Mouse (Mus musculus) CH12F3 (cell line): Measurements from ENCODE around the gene Clp1.

Experiments used
- in situ Hi-C: fragments of 300-500 bp; cut with MboI; formaldehyde crosslinking; loops from 2 replicates; pipeline ENCODE4 v1.14.3; 2020; ENCODE audit warnings: low sequenced_read_pairs

Gene Clp1

DNA sequence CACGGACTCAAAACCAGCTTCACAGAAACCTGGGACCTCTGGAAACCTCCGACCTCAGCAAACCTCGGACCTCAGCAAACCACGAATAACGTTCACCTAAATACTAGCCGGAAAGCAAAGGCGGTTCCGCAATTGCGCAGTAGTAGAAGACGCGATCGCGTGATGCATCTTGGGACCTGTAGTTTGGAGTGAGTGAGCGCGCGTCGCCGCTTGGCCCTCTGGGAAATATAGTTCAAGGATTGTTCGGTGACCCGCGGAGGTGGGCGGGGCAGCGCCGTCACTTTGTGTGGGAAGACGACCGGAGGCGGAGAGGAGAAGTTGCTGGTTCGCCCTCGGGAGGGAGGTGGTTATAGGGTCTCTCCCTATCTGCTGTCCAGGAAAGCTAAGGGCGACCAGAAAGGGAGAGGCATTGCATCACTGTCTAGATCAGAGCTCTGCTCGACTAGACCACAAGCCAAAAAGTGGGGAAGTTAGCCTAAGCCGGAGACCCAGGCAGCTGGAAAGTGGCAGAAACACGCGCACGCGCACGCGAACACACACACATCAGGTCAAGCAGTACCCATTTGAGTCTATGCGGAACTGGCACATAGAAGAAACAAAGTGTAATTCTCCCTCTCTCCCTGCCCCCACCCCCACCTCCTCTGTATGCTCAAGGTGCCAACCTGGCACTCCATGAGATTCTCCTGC, at the start of gene Clp1:
Clp1 (minus strand) TSS at position 179 of the 687 bp plus-strand sequence.
- in situ Hi-C loops, result no loop called here

DNA sequence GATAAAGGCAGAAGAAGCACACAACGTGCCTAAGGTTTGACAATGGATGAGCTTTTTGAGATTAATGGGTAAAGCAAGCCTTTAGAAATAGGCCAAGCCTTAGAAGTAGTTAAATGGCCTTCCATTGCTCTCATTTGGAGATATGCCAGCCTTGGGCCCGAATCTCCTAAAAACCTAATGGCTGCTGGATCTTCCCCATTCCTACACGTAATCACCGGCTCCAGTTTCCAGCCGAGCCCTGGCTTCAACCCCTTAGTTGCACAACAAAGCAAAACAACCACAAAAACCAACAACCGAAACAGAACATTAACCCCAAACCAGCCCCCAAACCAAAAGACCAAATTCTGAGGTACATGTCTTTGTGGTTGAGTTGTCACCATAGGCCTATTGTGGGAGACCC, 48.5 kb upstream of the Clp1 start:
- in situ Hi-C loops, result no loop called here

DNA sequence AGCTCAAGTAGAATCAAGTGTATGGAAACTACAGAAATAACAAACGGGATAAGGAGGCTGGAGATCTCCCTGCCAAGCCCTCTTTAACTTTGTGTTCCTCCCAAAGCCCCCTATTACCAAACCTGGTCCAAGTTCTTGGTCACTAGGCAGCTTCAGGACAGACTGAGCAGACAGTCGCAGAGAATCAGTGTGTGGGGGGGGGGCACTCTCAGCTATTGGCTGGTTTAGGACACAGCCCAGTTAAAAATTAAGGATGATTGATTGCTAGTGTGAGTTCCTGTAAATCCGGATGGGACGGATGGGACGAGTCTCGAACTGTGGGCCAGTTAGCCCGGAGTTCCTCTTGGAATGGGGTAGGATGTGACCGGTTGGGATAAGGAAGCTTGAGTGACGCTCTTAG, 48.1 kb upstream of the Clp1 start, which contains the start of gene Serping1:
Serping1 (minus strand) TSS at position 204 of the 400 bp plus-strand sequence.
- in situ Hi-C loops, result no loop called here

DNA sequence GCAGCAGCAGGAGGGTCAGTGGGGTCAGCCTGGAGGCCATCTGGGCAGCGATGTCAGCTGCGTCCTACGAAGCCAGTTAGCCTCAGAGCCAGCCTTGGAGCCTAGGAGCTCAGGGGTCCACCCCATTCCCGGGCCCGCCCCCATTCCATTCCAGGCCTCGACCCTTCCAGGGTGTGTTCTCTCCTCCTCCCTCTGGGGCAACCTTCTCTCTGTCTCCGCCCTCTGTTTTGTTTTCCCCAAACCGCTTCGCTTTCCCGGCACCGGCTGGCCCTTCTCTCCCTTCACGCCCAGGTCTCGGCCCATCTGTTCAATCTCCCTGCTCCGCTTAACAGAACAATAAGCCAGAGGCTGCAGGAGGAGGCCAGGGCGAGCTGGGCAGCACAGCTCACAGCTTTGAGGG, 47.6 kb upstream of the Clp1 start:
- in situ Hi-C loops, result no loop called here

DNA sequence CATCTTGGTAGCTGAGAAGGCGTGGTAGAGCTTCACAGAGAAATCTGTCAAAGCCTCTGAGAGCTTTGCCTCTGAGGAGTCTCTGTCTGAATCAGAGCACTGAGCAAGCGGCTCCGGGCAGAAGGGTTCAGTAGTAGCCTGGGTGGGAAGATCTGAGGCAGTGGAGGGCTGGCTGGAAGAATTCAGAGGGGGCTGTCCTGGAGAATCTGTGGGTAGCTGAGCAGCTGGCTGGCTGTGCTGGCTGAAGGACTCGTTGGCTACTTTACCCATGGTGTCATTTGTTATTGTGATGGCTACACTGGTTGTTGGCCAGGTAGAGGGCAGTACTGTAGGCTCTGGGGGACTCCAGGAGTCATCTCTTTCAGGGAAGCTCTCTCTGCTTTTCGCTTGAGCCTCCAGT, 46.0 kb upstream of the Clp1 start:
- in situ Hi-C loops, result no loop called here

DNA sequence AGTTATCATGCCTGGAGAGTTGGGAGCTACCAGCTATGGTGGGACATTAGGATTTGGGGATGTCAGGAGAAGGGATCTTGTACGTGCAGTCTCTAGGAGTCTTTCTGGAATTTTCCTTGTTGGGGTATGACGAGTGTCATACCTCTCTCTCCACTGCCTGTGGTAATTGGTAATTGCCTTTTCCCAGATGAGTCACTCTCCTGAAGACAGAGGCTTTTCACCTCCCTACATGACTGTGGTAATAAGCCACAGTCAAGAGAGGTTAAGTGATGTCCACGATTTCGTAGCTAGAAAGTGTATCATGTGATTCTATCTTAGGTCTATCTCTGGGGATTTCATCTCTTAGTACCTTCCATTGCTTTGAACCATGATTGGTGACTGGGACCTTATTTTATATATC, 45.3 kb upstream of the Clp1 start:
- in situ Hi-C loops, result no loop called here

DNA sequence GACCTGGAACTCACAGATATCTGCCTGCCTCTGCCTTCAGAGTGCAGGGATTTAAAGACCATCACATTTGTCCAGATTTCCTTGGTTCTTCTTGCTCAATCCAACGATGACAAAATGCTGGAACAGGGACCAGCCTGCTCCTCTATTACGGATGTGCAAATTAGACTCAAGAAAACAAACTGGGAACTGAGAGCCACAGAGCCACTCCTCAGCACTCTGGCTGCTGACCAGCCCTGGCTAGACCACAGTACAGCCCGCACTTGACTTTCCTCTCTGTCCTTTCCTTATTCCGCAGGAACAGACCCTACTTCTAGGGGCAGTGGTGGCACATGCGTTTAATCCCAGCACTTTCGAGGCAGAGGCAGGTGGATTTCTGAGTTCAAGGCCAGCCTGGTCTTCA, 43.4 kb upstream of the Clp1 start:
- in situ Hi-C loops, result no loop called here

DNA sequence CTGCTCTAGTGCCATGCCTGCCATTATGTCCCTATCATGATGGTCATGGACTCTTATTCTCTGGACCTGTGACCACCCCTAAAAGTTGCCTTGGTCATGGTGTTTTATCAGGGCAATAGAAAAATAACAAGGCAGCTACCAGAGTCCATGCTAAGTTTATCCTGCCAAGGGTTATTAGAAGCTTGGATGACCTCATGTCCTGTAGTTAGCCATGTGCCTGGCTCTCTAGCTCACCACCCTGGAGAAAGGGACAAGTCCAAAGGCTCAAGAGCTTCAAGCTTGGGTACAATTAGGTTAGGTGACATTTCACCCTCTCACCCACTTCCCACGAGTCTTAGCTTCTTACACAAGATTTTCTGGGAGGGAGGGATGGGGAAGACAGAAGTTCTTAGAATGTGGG, 35.7 kb upstream of the Clp1 start:
- in situ Hi-C loops, result no loop called here

DNA sequence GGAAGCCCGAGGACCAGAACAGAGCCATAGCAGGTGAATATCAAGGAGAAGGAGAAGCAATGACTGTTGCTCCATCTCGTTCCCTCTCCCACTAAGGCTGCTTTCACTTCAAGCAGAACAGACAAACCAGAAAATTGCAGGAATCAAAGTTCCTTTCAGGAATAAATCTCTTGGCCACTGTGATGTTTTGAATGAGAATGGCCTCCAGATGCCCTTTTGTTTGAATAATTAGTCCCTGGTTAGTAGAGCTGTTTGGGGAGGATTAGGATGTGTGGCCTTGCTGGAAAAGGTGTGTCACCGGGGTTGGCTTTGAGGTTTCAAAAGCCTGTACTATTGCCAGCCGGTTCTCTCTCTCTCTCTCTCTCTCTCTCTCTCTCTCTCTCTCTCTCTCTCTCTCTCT, 35.1 kb upstream of the Clp1 start:
- in situ Hi-C loops, result no loop called here

DNA sequence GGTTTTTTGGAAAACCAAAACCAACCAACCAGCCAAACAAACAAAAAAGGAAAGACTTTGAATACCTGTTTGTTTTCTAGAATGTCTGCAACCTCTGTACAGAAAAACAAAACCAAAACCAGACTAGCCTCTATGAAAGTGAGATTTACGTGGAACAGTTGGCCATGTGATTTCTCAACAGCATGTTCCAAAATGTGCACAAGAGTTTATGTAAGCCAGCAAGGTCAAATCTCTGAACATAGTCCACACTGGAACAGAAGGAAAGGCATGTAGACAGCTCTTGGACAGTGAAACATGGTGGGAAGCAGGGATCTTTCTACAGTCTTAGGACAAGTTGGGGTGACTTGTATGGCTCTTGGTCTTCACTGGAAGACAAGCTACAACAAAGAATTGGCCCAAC, 34.7 kb upstream of the Clp1 start:
- in situ Hi-C loops, result no loop called here

DNA sequence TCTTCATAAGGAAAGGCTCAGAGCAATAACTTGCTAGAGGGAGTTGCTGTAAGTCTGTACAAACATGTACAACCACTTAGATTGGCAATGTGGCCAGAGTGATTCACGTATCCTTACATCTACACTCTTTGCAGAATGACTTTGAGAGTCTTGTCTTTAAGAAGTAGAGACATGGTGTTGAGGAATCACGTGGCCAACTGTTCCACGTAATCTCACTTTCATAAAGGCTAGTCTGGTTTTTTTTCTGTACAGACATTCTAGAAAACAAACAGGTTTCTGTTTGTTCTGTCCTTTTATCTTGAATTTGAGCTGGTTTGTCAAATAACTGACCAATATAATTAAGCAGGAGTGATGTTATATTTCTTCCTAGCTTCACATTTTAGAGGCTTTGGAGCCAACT, 34.2 kb upstream of the Clp1 start:
- in situ Hi-C loops, result no loop called here

DNA sequence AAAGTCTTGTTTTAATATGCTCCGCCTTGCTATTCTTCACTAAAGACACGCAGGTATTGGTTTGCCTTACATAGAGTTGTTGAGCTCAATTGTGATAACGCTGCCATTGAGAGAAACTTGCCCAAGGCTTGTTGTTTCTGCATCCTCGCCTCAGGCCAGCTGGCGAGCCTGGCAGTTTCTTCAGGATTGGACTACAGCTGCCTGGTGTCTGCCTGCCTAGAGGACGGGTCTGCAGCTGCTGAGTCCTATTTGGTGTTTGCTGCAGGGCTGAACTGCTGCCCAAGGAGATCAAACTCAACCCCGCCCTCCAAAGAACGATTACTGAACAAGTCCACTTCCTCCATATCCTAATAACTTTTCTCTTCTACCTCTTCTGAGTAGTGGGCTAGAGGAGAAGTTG, 33.6 kb upstream of the Clp1 start:
- in situ Hi-C loops, result no loop called here

DNA sequence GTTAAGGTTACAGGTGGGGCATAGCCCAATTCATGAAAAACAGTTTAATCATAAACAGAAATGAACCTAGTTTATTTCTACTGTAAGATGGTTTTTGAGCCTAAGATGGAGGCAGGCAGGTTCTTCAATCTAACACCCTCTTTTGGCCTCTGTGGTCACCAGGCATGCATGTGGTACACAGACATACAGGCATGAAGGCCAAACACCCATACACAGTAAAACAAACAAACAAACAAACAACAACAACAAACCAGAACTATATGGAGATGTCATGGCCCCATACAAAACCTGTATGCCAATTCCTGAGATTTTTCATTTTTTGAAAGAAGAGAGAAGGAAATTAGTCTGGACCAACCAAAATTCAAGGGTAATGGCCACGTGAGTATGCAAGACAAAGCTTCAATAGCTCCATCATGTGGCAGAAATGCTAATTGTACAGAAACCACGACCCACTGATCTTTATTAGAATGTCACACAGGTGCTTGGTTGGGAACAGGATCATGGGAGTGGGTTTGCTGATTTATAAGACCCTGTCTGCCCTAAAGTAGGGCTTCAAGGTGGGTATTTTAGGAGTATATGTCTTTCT, 31.5 kb upstream of the Clp1 start:
- in situ Hi-C loops, result no loop called here

DNA sequence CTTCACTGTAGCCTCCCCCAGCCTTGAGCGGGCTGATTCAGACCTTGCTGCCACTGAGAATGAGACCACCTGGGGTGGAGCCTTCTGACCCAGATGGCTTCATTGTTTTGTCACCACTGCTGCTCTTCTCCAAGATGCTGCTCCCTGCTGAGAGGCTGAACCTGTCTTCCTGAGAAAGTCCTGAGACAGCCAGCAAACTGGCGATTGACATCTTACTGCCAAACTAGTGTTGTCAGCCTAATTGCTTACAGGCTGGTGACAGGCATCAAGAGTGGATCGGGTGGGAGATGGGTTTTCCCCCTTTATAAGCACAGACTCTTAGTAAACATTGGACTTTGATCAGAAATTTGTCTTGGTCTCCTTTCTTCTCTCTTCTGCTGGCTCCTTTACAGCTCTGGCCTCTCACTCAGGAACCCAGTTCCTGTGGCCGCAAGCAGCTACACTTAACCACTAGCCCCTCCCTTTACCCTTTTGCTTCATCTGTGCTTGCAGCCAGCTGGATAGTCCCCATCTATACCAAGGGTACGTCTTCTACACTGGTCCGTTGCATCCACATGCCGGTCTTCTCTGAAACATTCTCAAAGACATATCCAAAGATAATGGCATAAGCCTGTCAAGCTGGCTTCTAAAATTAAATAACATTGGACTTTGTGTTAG, 30.0 kb upstream of the Clp1 start:
- in situ Hi-C loops, result no loop called here

DNA sequence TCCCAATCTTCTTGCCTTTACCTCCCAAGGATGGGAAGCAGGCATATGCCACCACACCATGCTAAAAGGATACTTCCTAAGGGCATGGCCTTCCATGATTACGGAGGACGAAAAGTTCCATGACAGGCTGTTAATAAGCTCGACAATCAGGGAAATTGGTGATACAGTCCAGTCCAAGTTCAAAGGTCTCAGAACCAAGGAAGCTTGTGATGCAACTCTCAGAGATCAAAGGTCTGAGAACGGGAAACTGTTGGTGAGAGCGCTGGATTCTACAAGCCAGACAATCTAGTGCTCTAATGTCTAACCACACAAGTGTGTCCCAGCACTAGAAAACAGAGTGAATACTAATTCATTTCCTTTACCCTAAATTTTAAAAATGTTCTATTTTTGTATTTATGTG, 29.1 kb upstream of the Clp1 start:
- in situ Hi-C loops, result no loop called here

DNA sequence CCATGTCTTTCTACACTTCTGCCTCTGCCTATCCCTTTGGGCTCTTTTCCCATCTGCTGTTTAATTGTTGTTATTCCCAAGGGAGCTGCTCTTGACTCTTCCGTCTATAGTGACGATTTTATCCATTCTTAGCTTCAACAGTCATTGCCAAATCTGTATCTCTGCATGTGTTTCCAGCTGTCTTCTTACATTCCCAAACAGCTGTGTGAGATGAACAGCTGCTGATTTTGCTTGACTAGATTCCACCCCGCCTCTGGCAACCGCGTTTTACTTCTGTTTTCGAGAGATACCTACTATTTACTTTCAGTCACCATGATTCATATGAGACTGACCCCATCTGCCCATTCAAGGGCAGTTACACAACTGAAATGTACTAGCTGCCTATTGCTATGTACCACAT, 23.0 kb upstream of the Clp1 start:
- in situ Hi-C loops, result no loop called here

DNA sequence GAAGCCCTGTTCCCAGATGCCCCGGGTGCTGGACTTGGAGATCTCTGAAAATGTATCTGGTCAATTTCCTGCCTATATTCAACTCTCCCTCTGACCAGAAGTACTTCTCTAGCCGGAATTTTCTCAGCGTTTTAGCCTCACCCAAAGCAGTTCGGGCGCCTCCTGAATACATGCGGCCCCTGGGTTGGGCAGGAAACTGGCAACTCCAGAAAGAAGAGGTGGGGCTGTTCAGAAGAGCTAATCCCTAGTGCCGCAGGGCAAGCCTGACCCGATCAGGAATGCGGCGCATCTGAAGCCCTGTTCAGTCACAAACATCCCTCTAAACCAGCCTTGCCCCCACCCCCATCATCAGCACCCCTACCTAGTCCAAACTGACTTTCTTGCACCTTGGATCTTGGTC, 17.0 kb upstream of the Clp1 start:
- in situ Hi-C loops, result no loop called here

DNA sequence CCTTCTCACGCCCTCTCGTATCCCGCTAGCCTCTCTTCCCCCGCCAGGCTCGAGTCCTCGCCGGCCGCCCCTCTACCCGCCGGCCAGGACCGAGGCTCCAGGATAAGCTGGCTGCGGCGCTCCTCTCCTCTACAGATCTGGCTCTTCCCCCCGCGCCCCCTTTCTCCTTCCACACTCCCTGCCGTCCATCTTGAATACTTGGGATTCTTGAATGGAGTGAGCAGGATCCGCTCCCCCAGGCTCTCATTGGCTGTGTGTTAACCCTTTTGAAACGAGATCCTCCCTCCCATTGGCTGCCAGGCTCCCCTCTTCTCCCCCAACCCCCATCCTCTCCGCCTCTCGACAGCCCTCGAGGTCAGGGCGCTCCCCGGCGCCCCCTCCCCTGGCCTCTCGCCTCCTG, 16.4 kb upstream of the Clp1 start, which contains the start of gene Gm19426:
Gm19426 (minus strand) TSS at position 95 of the 400 bp plus-strand sequence.
- in situ Hi-C loops, result no loop called here

DNA sequence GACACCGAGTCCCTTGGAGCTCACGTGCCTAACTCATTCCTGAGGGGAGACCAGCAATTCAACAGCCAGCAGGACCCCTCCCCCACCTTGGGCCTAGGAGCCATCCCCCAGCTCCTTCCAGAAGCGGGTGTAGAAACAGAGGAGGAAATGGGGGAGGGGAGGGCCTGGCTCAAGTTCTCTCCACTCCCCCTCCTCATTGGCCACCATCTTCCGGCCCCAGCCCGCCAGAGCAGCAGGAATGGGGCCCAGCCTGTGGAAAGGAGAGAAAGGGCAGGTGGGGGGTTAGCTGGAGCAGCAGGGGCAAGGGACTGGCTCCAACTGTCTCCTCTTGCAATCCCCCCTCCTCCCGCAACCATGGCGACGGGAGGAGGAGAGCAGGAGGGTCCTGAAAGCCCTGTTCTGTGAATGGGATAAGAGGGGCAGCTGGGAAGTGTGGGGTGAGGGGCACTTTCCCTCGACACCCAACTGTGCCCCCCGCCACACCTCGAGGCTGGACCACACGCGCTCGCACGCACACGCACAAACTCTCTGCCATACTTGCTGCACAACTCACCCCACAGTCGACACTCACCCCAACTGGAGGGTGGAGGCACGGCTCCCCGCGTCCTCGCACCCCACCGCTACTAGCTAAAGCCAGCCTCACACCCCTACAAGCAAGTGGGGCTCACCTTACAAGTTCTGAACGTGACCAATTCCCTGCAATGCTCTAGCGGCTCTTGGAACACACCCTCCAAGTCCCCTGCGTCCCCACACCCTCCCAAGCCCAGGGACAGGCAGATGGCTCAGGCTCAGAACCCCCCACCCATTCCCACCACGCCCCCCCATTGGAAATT, 15.5 kb upstream of the Clp1 start:
- in situ Hi-C loops, result no loop called here

DNA sequence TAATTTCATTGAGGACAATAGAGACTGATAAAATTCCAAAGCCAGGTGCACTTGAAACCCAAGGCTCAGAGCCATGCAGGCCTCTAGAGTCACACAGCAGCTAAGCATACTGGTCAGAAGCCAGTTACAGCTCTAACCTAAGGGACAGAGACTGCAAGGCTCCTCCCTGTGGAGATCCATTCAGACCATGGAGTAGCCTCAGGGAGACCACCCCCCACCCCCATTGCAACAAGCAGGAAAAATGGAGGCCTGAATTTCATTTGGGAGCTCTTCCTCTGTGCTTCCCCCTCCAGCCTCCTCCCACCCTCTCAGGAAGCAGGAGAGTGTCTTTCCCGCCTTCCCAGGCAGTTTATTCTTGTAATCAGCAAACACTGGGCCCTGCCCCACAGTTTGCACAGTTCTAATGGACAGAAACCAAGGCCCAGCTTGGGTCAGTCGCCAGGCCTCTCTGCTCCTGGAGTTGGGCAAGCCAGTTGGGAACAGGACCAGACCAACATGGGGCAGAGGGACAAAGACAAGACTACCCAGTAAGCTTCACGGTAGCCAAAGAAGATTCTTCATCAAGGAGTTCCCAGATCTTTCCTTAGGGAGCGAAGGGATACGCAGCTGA, 14.8 kb upstream of the Clp1 start:
- in situ Hi-C loops, result no loop called here
